Mouse (Mus musculus): ENCODE data around the gene Gdf9. TPM values are rescaled to one million over a fixed set of nuclear protein-coding genes. Genes with fewer than 3 reads are reported as not detected.
A peak's percentile ranks its signal among the peaks of the same experiment; 100 is the strongest.
"Not testable (repeated sequence)": the region's sequence is repeated elsewhere in the genome, so short reads cannot be mapped to it uniquely, and the experiment has no call there.

The Gdf9 gene
- polyA plus RNA-seq, 1 experiment from 2014 or later, result 0.99 TPM

DNA sequence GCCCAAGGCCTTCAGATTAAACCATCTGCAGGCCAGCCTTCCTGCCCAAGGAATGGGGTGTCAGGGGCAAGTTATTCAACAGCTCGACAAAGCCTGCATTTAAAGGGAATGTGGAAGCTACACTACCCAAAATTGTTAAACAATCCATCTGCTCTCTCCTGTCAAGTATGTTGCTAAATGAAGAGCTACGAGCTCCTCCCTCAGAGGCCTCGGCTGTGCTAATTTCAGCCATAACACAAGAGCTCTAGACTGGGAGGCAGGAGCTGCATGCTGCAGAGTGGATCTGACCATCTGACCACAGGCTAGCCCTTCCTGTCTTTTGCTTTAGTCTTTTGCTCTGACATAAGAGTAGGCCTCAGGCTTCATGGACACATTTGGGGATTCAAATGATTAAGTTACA is 5.6 kb upstream of the Gdf9 start:
- no peak overlapping the region for H3K9ac ChIP-seq (ENCODE audit: low read depth, low read length)
- H3K4me2 ChIP-seq (ENCODE audit: low read depth, low read length), result no peak overlapping the region
- H3K4me1 ChIP-seq (ENCODE audit: control insufficient read depth, insufficient read depth, low read length), result peaks cover 4% of the 10 kb centered on the region; the same call in 1 of the 2 replicates
- H3K36me3 ChIP-seq (ENCODE audit: control insufficient read depth, insufficient read depth, low read length), result peaks cover 7% of the 10 kb centered on the region
- peak overlapping the region; percentile 47 for H3K27ac ChIP-seq (ENCODE audit: low read length)
- H3K4me3 ChIP-seq (ENCODE audit: low read length), result no peak overlapping the region
- 56% methylated on average over 3 of the region's 3 CpGs for WGBS
- no peaks in the 10 kb centered on the region for H3K27me3 ChIP-seq (replicated peaks; ENCODE audit: control insufficient read depth, insufficient read depth, low read length)
- H3K9me3 ChIP-seq (ENCODE audit: control insufficient read depth, low read length), result no peaks in the 10 kb centered on the region
- no peak for ATAC-seq

DNA sequence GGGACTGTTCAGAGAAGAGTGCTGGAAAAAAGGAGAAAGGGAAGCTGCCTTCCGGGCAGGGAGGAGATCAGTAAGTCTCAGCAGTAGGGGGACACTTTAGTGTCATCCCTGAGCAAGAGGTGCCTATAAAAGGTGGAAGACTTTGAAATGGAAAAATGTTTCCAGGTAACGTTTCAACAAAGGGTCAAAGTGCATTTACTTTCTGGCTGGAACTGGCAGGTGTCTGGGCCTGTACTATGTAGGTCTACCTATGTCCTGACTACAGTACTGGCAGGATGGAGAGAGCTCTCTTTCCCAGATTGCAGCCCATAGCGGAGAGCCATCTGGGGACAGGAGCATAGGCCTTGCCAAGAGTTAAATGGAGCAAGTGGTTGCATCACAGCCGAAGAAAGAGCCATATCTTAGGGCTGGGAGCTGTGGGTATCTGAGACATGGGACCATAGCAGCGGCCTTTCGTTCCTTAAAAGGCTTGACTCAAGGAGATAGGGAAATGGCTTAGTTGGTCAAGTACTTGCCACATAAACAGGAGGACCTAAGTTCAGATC is 5.0 kb upstream of the Gdf9 start:
- no peak for ATAC-seq
- Histone ChIP-seq H3K36me3 (ENCODE audit: control insufficient read depth, insufficient read depth, low read length) (peaks cover 7% of the 10 kb centered on the region), H3K27ac (ENCODE audit: low read length) (peak overlapping the region; percentile 47), H3K9ac (ENCODE audit: low read depth, low read length) (no peak overlapping the region), H3K9me3 (ENCODE audit: control insufficient read depth, low read length) (no peaks in the 10 kb centered on the region), H3K4me1 (ENCODE audit: control insufficient read depth, insufficient read depth, low read length) (peaks cover 4% of the 10 kb centered on the region; the same call in 1 of the 2 replicates), H3K4me2 (ENCODE audit: low read depth, low read length) (no peak overlapping the region), H3K27me3 (replicated peaks; ENCODE audit: control insufficient read depth, insufficient read depth, low read length) (no peaks in the 10 kb centered on the region), H3K4me3 (ENCODE audit: low read length) (no peak overlapping the region)
- 80% methylated on average over 6 of the region's 6 CpGs for WGBS

DNA sequence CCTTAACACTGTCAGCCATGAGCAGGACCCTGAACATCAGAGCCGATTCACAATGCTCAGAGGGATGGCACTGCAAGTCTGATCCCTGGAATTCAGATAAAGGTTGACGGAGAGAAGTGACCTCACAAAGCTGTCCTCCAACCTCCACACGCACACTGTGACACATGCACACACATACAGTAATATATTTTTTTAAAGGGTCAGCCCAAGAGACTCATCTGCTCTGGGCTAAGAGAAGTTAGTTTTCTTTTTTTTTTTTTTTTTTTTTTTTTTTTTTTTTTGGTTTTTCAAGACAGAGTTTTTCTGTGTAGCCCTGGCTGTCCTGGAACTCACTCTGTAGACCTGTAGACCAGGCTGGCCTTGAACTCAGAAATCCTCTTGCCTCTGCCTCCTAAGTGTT is 3.9 kb upstream of the Gdf9 start:
- H3K4me2 ChIP-seq (ENCODE audit: low read depth, low read length); H3K4me1 ChIP-seq (ENCODE audit: control insufficient read depth, insufficient read depth, low read length); H3K36me3 ChIP-seq (ENCODE audit: control insufficient read depth, insufficient read depth, low read length); H3K27ac ChIP-seq (ENCODE audit: low read length); ATAC-seq; H3K9me3 ChIP-seq (ENCODE audit: control insufficient read depth, low read length); H3K4me3 ChIP-seq (ENCODE audit: low read length); H3K27me3 ChIP-seq (replicated peaks; ENCODE audit: control insufficient read depth, insufficient read depth, low read length); H3K9ac ChIP-seq (ENCODE audit: low read depth, low read length): not testable (repeated sequence)
- WGBS, result 85% methylated on average over 3 of the region's 3 CpGs

DNA sequence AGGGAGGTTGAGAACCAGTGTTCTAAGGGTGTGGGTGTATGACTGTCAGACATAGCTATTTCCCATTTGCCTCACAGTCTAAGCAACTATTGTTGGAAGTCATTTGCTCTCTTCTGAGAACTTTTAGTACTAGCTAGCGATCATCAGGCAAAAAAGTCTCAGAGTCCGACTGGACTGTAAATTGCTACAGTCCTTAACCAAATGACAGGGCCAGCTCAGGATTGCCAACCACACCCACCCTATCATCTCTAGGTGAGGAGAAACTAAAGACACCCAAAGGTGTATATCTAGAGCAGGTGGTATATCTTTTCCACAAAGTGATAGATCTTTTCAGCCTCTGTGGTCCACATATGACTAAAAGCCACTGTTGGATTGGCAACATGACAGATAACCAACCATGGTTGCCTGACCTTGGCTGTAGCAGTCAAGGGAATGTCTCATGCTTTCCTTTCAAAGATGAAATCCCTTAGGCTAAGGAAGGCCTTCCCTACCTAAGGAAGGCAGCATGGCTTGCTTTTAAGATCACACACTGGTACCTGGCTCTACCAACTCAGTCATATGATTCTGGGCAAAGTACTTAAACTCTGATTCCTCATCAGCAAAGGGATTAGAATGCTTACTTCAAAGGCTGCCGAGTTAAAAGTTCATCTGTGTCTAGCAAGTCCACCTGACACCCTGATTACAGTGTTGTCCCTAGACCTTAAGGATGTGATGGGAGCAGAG is 2.7 kb upstream of the Gdf9 start:
- H3K4me1 ChIP-seq (ENCODE audit: control insufficient read depth, insufficient read depth, low read length), result peaks cover 7% of the 10 kb centered on the region; the same call in 1 of the 2 replicates
- WGBS, result 84% methylated on average over 3 of the region's 3 CpGs
- no peaks in the 10 kb centered on the region for H3K9me3 ChIP-seq (ENCODE audit: control insufficient read depth, low read length)
- ATAC-seq, result no peak
- H3K4me3 ChIP-seq (ENCODE audit: low read length), result no peak overlapping the region
- H3K27me3 ChIP-seq (replicated peaks; ENCODE audit: control insufficient read depth, insufficient read depth, low read length), result no peaks in the 10 kb centered on the region
- H3K9ac ChIP-seq (ENCODE audit: low read depth, low read length), result no peak overlapping the region
- H3K36me3 ChIP-seq (ENCODE audit: control insufficient read depth, insufficient read depth, low read length), result peaks cover 7% of the 10 kb centered on the region
- no peak overlapping the region for H3K4me2 ChIP-seq (ENCODE audit: low read depth, low read length)
- 0 out of 2 replicates have a peak overlapping the region, but pooled peaks have one; percentile 18 for H3K27ac ChIP-seq (ENCODE audit: low read length)

DNA sequence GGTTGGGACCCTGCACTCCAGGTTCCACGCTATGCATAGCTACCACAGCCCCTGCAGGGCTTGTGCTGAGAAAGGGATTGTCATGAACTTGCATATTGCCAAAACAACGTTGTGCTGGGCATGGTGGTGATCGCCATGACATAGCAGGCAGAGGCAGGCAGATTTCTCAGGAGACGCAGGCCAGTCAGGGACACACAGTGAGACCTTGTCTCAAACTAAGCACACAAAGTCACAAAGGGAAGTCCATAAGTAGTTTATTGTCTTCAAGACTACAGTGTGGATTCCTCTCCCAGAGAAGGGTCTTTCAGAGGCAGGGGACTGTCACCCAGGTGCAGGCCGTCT is 2.1 kb upstream of the Gdf9 start:
- Histone ChIP-seq H3K9ac (ENCODE audit: low read depth, low read length) (no peak overlapping the region), H3K4me2 (ENCODE audit: low read depth, low read length) (no peak overlapping the region), H3K4me3 (ENCODE audit: low read length) (no peak overlapping the region), H3K27ac (ENCODE audit: low read length) (0 out of 2 replicates have a peak overlapping the region, but pooled peaks have one; percentile 18), H3K4me1 (ENCODE audit: control insufficient read depth, insufficient read depth, low read length) (peaks cover 7% of the 10 kb centered on the region; the same call in 1 of the 2 replicates), H3K36me3 (ENCODE audit: control insufficient read depth, insufficient read depth, low read length) (peaks cover 7% of the 10 kb centered on the region), H3K27me3 (replicated peaks; ENCODE audit: control insufficient read depth, insufficient read depth, low read length) (no peaks in the 10 kb centered on the region), H3K9me3 (ENCODE audit: control insufficient read depth, low read length) (no peaks in the 10 kb centered on the region)
- no peak for ATAC-seq
- WGBS, result 97% methylated on average over 5 of the region's 5 CpGs

DNA sequence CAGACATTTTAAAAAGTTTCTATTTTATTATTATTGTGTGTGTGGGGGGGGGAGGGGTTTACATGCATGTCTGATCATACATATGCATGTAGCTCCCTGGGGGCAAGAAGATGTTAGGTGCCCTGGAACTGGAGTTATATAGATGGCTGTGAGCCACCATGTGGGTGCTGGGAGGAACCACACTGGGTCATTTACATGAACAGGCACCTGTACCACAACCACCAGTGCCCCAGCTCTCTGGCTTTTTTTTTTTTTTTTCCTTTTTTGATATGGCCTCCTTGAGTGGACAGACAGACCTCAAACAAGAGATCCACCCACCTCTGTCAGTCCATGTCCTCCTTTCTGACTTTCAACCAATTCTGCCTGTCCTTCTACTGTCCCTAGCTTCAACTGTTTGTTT is 1.6 kb upstream of the Gdf9 start:
- Histone ChIP-seq H3K27me3 (replicated peaks; ENCODE audit: control insufficient read depth, insufficient read depth, low read length) (no peaks in the 10 kb centered on the region), H3K27ac (ENCODE audit: low read length) (no peak overlapping the region), H3K36me3 (ENCODE audit: control insufficient read depth, insufficient read depth, low read length) (peaks cover 7% of the 10 kb centered on the region), H3K4me2 (ENCODE audit: low read depth, low read length) (peak overlapping the region; percentile 58), H3K9me3 (ENCODE audit: control insufficient read depth, low read length) (no peaks in the 10 kb centered on the region), H3K4me1 (ENCODE audit: control insufficient read depth, insufficient read depth, low read length) (peaks cover 7% of the 10 kb centered on the region; the same call in 1 of the 2 replicates), H3K4me3 (ENCODE audit: low read length) (peak overlapping the region; percentile 96; the same call in 1 of the 2 replicates), H3K9ac (ENCODE audit: low read depth, low read length) (peak overlapping the region; percentile 92)
- no peak for ATAC-seq

DNA sequence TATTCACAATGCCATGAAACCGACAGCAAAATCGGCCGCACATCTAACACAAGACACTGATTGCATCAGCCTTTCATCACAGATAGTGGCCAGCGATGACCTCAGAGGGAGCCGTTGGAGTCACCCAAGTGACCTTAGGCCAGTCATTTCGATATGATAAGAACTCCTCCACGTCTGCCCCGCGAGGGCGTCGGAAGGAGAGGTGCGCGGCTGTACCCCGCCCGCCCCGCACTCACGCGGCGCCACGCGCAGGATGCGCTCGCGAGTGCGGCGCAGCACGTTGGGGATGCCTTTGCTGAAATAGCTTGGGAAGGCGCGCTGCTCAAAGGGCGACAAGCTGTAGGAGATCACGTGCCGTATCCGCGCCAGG is 538 bp upstream of the Gdf9 start:
- ATAC-seq, result peak; percentile 29
- Histone ChIP-seq H3K9me3 (ENCODE audit: control insufficient read depth, low read length) (no peaks in the 10 kb centered on the region), H3K4me3 (ENCODE audit: low read length) (peak overlapping the region; percentile 96), H3K4me2 (ENCODE audit: low read depth, low read length) (peak overlapping the region; percentile 58), H3K9ac (ENCODE audit: low read depth, low read length) (peak overlapping the region; percentile 92), H3K4me1 (ENCODE audit: control insufficient read depth, insufficient read depth, low read length) (peaks cover 6% of the 10 kb centered on the region; the same call in 1 of the 2 replicates), H3K27ac (ENCODE audit: low read length) (peak overlapping the region; percentile 85), H3K36me3 (ENCODE audit: control insufficient read depth, insufficient read depth, low read length) (peaks cover 7% of the 10 kb centered on the region), H3K27me3 (replicated peaks; ENCODE audit: control insufficient read depth, insufficient read depth, low read length) (no peaks in the 10 kb centered on the region)
- WGBS, result under 1% methylated on average over 34 of the region's 34 CpGs

DNA sequence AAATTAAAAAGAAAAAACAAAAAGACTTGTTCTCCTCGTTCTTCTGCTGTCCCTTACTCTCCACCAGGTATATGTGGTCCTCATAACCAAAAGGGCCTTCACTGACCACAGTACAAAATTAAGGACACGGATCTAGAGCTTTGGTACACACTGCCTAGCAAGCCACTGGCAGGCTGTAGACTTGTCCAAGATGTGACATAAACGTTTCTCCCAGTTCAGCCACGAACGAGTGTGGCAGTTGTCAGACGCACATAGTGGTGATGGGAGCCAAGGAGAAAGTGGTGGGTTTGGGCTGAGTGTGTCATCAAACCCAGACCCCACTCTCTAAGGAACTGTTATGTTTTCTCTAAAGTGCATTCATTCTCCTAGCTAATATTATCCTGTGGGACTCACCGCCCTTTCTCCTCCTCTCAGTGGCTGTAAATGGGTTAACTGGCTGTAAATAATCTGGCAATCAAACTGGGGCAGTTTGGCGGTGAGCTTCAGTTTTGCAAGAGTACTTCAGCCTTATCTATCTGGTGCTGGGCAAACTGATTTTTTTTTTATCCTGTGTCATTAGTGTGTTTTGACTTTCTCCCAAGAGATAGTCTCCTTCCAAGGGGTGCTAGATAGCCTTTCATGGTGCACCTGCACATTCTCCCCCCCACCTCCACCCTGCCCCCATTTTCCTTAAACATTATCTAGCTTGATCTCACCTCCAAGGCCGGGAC is 679 bp downstream of the Gdf9 start:
- Histone ChIP-seq H3K4me1 (ENCODE audit: control insufficient read depth, insufficient read depth, low read length) (peaks cover 3% of the 10 kb centered on the region; the same call in 1 of the 2 replicates), H3K4me3 (ENCODE audit: low read length) (peak overlapping the region; percentile 96), H3K27ac (ENCODE audit: low read length) (peak overlapping the region; percentile 76), H3K4me2 (ENCODE audit: low read depth, low read length) (peak overlapping the region; percentile 67), H3K36me3 (ENCODE audit: control insufficient read depth, insufficient read depth, low read length) (peaks cover 7% of the 10 kb centered on the region), H3K27me3 (replicated peaks; ENCODE audit: control insufficient read depth, insufficient read depth, low read length) (no peaks in the 10 kb centered on the region), H3K9me3 (ENCODE audit: control insufficient read depth, low read length) (no peaks in the 10 kb centered on the region), H3K9ac (ENCODE audit: low read depth, low read length) (peak overlapping the region; percentile 59)
- peak; percentile 51 for ATAC-seq
- 12% methylated on average over 9 of the region's 9 CpGs for WGBS

DNA sequence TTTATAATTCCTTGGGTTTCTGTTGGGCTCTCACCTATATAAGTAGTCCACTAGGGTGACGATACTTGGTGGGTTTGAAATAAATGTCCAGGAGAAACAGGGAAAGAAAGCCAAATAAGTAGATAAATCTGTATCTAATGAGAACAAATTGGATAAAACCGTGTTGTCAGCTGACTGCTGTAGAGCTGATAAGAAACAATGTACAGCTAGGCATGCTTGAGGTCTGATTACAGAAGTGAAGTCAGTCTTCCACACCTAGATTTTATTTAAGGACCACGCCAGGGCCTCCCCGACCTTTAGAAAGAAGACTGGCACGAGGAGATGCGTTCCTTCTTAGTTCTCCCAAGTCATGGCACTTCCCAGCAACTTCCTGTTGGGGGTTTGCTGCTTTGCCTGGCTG is 2.2 kb downstream of the Gdf9 start:
- Histone ChIP-seq H3K27me3 (replicated peaks; ENCODE audit: control insufficient read depth, insufficient read depth, low read length) (no peaks in the 10 kb centered on the region), H3K4me3 (ENCODE audit: low read length) (no peak overlapping the region), H3K9ac (ENCODE audit: low read depth, low read length) (no peak overlapping the region), H3K4me1 (ENCODE audit: control insufficient read depth, insufficient read depth, low read length) (peaks cover 3% of the 10 kb centered on the region; the same call in 1 of the 2 replicates), H3K36me3 (ENCODE audit: control insufficient read depth, insufficient read depth, low read length) (peaks cover 7% of the 10 kb centered on the region), H3K4me2 (ENCODE audit: low read depth, low read length) (no peak overlapping the region), H3K9me3 (ENCODE audit: control insufficient read depth, low read length) (no peaks in the 10 kb centered on the region), H3K27ac (ENCODE audit: low read length) (no peak overlapping the region)
- no peak for ATAC-seq
- 53% methylated on average over 6 of the region's 6 CpGs for WGBS

All from intestine, embryonic 16.5 days (tissue).